Mouse (Mus musculus): Measurements from ENCODE around the gene Kif13a.
A peak's percentile ranks its signal among the peaks of the same experiment; 100 is the strongest.

Kif13a gene

GRCm38 (mm10) chr13:46883976-46884375 is 45.7 kb downstream of the Kif13a start:
- DNase-seq (ENCODE audit: low spot score in 2 of 2), result no peak

- DNase-seq (ENCODE audit: low spot score in 2 of 2), result no peak
These were observed 46.3 kb downstream of the Kif13a start for GRCm38 (mm10) chr13:46883381-46883780.

DNA sequence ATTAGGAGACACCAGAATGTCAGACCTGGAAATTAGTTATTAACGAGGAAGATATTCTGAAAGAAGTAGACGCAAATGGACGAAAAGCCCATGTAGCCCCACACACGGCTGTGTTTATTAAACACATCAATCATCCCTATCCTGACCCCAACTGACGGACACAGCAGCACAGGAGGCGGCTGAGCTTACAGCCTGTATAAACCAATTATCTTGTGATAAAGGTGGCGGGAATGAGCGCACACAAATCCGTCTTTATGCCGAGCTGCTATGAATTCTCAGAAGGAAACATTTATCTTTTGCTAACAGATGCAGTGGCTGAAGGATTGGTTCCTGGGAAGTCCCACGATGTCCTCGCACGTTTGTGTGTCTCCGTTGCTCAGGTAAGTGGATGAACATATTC is 48.9 kb downstream of the Kif13a start:
- no peak for DNase-seq (ENCODE audit: low spot score in 2 of 2)

- DNase-seq (ENCODE audit: low spot score in 2 of 2), result no peak
These were observed 49.4 kb downstream of the Kif13a start for GRCm38 (mm10) chr13:46880243-46880642.

DNA sequence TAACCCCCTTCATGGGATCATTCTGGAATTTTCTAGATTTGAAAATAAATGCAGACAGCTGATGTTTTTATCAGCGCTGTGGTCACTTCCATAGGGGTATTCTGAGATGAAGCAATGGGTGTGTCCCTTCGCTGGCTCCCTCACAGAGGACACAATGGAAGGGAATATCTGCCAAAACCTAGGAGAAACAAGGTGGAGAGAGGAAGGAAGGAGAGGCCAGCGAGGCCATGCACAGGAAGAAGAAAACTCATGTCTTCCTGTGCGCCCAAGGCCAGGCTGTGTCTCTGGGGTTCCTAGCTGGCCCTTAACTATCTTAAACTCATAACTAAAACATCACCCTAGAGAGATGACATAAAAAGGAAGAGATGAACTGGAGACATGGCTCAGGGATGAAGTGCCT is 52.6 kb downstream of the Kif13a start:
- DNase-seq (ENCODE audit: low spot score in 2 of 2), result no peak

DNA sequence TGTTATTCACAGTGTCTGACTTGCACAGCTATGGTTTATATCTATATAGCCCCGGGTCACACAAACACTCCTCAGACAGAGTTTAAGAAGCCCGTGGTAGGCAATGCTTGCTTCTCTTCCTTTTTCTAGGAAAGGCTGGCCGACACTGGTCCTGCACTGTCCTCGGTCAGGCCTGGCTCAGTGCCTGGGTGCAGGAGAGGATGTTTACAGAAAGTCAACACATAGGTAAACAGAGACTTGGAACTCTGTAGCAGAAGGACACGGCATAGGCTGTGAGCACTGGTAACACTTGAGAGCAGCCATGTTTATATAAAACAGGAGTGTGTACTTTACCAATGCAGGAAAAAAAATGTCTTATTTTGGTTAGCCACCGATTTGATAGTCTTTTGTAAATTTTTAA is 54.3 kb downstream of the Kif13a start:
- no peak for DNase-seq (ENCODE audit: low spot score in 2 of 2)

- no peak for DNase-seq (ENCODE audit: low spot score in 2 of 2)
These were observed 56.9 kb downstream of the Kif13a start for GRCm38 (mm10) chr13:46872732-46873131.

DNA sequence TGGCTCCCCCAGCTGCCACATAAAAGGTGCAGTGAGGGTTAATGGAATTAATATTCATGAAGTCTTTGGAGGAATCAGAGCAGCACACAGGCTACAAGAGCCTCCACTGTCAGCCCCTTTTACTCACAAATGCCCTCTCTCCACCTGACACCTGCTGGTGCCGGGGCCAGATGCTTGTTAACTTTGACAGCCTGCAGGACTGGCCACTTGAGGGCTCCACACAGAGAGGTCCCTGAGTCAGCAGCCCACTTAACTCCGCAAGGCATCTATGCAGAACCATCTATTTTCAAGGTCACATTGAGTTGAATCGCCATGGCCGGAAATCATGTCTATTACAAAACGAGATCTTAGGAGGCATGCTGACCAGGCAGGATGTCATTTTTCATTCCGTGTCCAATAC is 57.5 kb downstream of the Kif13a start:
- no peak for DNase-seq (ENCODE audit: low spot score in 2 of 2)

- DNase-seq (ENCODE audit: low spot score in 2 of 2), result no peak
These were observed 60.2 kb downstream of the Kif13a start for GRCm38 (mm10) chr13:46869464-46869863.

GRCm38 (mm10) chr13:46863169-46863748 is 66.4 kb downstream of the Kif13a start:
- no peak for DNase-seq (ENCODE audit: low spot score in 2 of 2)

- no peak for DNase-seq (ENCODE audit: low spot score in 2 of 2)
These were observed 69.8 kb downstream of the Kif13a start for GRCm38 (mm10) chr13:46859876-46860275.

- DNase-seq (ENCODE audit: low spot score in 2 of 2), result no peak
These were observed 70.5 kb downstream of the Kif13a start for GRCm38 (mm10) chr13:46859173-46859572.

GRCm38 (mm10) chr13:46858835-46859152 is 70.9 kb downstream of the Kif13a start:
- DNase-seq (ENCODE audit: low spot score in 2 of 2), result no peak

GRCm38 (mm10) chr13:46858143-46858834 is 71.4 kb downstream of the Kif13a start:
- DNase-seq (ENCODE audit: low spot score in 2 of 2), result no peak

DNA sequence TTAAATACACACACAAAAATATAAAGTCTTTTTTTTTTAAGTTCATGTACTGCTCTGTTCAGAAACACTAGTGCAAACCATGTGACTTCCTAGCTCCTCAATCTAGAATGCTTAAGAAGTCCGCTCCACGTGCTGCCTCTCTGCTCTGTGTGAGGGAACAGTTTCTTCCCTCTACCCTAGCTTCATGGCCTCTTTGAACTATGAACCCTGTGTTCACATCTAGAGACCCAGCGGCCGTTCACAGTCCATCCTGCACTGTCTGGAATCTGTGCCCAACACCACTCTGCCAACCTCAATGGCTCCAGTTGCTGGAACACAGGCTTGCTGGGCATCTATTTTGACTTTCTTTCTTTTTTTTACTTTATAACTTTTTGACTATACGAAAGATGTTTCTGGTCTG is 75.2 kb downstream of the Kif13a start:
- no peak for DNase-seq (ENCODE audit: low spot score in 2 of 2)

DNA sequence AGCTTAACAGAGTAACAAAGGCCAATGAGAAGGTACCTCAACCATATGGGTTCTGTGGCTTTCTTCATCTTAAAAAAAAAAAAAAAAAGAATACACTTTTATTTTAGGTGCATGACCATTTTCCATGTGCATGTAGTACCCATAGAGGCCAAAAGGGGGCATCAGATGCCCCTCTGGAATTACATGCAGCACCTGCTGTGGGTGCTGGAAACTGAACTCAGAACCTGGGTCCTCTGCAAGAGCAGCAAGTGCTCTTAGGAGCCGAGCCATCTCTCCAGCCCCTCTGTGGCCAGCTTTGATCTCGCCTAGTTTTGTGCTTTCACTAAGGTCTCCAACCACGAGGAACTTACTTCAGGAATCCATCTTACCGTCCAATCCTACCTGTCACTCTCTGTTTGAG is 77.2 kb downstream of the Kif13a start:
- DNase-seq (ENCODE audit: low spot score in 2 of 2), result no peak

DNA sequence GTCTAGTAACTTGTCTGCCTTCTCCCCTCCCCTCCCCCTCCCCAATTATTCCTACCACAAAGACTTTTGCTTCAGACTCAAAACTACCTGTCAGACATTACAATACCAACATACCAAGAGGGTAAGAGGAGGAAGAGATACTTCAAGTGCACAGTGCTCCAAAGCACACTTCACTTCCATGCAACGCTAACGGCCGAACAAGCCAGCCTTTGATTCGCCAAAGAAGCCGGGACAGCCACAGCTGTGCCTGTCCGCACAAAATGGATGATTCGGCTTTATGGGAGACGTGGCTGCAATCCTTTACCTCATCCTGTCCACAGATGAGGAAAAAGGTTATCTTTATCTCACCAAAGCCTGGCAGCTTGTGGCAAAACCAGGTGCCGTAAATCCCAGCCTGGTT is 84.2 kb downstream of the Kif13a start:
- DNase-seq (ENCODE audit: low spot score in 2 of 2), result no peak

DNA sequence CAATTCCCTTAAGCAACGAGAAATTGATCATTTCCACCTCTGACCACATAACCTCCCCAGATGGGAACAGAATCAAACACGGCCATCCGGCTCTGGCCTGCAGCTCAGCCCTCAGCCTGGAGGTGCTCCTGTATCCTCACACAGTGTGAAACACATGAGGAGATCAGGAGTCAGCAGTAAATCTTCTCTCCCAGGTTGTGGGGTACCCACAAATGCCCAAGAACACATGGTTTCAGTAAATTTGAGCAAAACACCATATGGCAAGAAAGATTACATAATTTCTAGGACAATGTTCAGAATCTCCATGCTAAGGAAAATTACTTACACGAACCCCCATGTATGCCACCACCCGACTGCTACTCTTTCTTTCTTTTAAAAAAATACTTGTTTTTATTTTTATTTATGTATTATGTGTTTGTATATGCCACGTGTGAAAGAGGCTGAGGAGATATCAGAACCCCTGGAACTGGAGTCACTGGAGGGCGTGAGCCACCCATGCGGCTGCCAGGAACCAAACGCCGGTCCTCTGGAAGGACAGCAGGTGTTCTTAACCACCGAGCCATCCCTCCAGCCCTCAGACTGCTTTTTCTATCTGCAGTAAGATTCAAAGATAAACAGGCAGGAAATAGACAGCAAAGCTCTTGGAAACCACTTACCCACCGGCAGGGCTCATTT is 85.0 kb downstream of the Kif13a start:
- DNase-seq (ENCODE audit: low spot score in 2 of 2), result no peak

GRCm38 (mm10) chr13:46843646-46844045 is 86.0 kb downstream of the Kif13a start:
- no peak for DNase-seq (ENCODE audit: low spot score in 2 of 2)

GRCm38 (mm10) chr13:46842185-46842584 is 87.5 kb downstream of the Kif13a start:
- DNase-seq (ENCODE audit: low spot score in 2 of 2), result no peak

GRCm38 (mm10) chr13:46841668-46842067 is 88.0 kb downstream of the Kif13a start:
- no peak for DNase-seq (ENCODE audit: low spot score in 2 of 2)

- DNase-seq (ENCODE audit: low spot score in 2 of 2), result peak in 1 of 2 experiments; percentile 28
These were observed 89.0 kb downstream of the Kif13a start for GRCm38 (mm10) chr13:46840676-46841075.

DNA sequence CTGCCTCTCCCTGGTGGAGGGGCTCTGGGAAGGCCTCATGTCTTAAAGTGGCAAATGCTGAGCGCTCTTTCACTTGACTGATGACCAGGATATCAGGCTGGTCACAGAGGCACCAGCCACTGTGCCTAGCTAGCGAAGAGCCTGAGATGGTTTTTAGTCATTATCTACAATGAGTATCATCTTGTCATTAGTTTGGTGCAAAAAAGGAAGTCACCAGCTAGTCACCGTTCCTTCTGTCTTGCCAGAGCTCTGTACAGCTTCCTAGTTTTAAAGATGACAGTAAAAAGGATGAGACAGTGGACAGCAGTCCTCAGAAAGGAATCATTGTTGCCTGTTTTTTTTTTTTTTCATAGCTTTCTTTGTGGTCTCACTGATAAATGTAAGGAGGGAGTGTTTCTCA is 90.4 kb downstream of the Kif13a start:
- DNase-seq (ENCODE audit: low spot score in 2 of 2), result no peak

Data from urinary bladder, postnatal 4 days (tissue).